Mouse (Mus musculus): Measurements from ENCODE around the gene Lamtor2.

DNA sequence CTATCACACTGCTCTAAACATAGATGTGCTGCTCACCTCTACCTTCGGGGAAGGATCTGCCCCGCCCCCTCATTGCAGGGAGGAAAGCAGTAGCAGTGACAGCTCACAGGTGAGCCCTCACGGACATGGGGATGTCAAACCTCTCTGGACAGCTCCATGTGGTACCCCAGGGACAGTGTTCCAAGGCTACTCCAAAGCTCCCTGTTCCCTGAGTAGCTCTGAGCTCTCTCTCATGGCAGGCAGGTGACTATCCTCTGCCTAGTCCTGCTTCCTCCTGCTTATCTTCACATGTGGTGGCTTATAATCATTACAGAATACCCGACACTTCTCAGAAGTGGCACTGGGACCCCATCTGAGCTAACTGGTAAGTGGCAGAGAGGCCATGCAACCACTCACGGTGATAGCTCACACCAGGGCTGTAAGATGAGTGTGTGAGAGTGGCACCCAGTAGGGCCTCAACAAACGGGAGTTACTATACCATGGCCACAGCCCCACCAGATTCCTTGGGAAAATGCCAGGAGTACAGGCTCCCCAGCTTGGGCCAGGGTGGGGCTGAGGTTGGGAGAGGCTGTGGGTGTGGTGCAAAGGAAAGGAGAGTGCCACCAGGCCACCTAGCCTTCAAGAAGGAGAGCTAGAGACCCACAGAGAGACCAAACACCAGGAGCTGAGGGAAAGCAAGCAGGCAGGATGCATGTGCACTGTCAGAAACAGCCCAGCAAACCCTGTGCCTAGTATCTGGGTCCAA lies 6.0 kb downstream of the Lamtor2 start:
- no peak for TF ChIP-seq CTCF (IDR thresholded peaks at IDR 0.05)
- no peak for TF ChIP-seq POLR2A (IDR thresholded peaks at IDR 0.05; ENCODE audit: insufficient read depth, low read depth, low read length)

Measured in heart, adult 2 months (tissue).